Mouse (Mus musculus) lung, postnatal 0 days (tissue): Measurements from ENCODE around the gene Lyrm7.

Experiments
- CTCF ChIP-seq: IDR thresholded peaks from 2 replicates; pipeline ENCODE4 v1.5.1; 2016; ENCODE audit warnings: antibody characterized with exemption, mild to moderate bottlenecking
- EP300 ChIP-seq: IDR thresholded peaks from 2 replicates; pipeline ENCODE4 v1.6.1; 2016; ENCODE audit warnings: antibody characterized with exemption, mild to moderate bottlenecking, control low read depth

DNA sequence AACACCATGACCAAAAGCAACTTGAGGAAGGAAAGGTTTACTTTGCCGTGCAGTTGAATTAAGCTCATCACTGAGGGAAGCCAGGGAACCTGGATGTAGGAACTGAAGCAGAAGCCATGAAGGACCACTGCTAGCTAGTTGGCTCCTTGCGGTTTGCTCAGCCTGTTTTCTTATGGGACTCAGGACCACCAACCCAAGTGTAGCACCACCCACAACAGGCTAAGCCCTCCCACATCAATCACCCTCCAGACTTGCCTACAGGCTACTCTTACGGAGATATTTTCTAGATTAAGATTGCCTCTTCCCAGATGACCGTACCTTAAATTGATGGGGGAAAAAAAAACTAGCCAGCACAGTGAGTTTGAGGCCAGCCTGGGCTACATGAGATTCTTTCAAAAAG, 48.4 kb downstream of the Lyrm7 start:
- no peak for TF ChIP-seq EP300
- no peak for TF ChIP-seq CTCF
